Mouse (Mus musculus): ENCODE measurements at regions not wholly inside any gene's neighbourhood (a gene's known extent, or its start where the extent isn't known, plus 50 kb on each side); places are given as distances from the start of the nearest gene placed in this dataset.

DNA sequence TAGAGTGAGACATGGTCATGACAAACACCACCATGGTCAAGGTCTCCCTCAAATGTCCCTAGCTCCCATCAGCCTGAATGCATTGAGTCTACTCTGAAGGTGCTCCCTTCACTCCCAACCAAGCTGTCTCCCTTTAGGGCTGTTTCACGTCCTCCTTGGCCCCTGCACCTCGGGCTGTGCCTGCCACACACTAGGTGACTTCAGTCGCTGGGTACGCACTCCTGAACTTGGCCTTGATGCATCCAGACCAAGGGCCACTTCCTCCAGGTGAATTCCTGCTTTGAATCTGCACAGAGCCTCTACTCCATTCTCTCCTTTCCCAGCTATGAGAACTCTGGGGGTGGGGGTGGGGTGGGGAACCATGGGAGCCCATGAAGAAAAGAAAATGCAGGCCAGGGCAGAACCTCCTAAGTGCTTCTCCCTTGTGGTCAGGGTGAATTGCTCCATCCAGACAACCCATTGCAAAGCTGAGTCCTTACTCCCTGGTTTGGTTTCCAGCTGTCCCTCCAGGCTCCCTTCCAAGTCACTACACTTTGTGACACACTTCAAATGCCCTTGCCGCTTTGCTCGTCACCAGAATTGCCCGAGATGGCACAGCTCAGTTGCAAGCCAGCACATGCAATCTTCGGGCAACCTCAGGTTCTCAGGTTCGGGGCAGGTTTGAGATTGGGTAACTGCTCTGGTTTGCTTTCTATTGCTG is 65.3 kb upstream of the 1700021F07Rik start:
- no peak for DNase-seq

DNA sequence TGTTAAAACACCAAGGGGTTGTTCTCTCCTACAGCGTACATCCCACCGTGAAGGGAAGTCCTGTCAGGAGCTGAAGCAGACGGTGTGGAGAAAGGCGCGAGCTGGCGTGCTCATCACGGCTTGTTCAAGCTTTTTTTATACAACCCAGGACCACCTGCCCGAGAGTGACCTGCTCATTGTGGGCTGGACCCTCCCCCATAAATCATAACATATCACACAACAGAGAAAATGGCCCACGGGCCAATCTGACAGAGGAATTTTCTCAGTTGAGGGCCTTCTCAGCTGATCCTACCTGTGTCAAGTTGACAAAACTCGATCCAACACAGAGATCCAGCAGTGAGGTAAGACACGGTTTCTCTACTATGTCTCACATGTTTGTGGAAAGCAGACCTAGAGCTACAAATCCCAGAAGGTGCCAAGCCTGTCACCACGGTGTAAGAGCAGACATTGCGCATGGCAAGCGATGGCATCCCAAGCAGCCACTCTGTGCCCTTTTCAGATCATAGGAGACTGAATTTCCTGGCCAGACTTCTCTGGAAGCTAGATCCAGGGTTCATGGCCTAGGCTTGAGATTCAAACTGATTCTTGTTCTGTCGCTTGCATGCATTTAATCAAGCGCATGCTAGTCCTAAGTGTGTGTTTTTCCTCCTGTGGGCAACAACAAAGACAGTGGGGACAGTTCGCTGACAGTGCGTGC is 64.6 kb upstream of the 1700021F07Rik start:
- DNase-seq, result no peak

DNA sequence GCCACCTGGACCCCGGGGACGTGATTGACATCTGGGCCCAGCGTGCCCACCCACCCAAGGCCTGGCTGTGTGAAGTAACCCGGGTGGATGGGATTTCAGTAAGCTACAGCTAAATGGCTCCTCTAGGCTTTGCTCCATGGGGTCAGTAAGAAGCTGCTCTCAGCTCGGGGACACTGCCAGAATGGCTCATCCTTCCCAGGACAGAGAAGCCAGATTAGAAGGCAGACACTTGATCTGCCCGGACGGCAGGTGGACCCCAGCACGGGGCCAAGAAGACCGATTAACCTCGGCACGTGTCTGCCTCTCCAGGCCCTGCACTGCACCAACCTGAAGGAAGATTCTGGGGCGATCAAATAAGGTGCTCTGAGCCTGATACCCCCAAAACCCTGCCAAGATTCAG is 63.5 kb upstream of the 1700021F07Rik start:
- DNase-seq, result no peak

DNA sequence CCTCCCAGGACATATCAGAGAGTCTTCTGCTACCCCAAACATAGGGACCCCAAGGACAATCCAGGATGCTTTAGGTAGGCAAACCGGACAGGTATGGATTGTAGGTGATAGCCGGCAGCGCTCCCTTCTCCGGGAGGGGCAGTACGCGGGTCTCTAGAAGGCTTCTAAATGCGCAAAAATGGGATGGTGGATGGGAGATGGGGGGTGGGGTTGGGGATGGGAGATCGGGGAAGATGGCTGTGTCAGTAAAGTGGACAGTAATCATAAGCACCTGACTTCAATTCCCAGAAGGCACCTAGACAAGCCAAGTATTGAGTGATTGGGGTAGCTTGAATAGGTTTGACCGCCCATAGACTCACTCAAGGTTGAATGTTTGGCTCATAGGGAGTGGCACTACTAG is 59.1 kb upstream of the 1700021F07Rik start:
- no peak for DNase-seq

DNA sequence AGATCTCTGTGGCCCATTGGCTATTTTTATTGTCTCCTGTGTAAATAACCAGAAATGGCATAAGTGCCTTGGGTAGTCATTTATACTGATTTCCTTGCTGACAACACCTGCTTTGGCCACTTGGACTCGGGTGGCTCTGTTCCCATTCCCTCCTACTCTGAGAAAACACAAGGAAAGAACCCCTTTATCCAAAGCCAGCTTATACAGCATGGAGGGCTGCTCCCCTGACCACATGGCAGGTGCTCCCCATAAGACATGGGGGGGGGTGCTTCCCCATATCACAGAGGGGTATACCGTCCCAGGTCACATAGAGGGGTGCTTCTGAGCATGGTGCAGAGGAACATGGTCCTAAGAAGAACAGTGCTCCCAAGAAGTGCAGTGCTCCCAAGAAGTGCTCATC is 57.8 kb upstream of the 1700021F07Rik start:
- no peak for DNase-seq

DNA sequence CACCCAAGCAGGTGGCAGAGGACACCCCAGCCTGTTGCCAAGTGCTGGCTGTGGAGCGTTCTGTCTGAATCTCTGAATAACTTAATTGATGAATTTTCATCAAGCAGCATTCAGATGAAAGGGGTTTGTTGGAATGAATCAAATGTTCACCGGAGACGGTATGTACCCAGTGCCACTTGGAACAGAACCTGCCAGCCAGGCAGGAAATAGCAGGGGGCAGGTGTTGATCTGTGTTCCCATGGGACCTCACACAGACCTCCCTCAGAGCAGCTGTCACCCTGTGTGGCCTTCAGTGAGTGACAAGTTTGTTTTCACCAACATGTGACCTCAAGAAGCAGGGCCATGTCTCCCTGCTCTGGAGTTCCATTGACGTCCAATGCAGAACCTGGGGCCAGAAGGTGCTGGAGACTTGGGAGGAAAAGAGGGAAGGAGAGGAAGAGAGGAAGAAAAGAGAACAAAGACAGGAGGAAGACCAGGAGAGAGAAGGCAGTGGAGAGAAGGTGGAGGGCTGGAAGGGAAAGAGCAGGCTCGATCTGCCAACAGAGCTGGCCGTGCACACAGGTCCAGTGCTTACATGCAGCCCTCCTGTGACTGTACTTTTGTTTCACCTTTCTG is 57.3 kb upstream of the 1700021F07Rik start:
- no peak for DNase-seq

DNA sequence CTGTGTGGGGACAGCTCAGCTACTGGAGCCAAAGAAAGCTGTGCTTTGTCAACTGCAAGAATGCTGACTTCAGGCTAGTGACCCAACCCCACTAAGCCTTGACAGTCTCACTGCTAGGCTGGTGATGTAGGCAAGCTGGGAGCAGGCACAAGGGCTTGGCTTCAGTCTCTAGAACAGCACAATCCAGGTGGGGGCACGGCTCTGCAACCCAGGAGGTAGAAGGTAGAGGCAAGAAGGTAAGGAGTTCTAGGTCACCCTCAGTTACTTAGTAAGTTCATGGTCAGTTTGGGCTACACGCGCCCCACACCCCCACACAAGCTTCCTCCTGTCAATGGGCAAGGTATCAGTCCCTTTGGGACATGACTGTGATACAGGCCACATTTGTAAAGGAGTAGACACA is 54.2 kb upstream of the 1700021F07Rik start:
- no peak for DNase-seq

DNA sequence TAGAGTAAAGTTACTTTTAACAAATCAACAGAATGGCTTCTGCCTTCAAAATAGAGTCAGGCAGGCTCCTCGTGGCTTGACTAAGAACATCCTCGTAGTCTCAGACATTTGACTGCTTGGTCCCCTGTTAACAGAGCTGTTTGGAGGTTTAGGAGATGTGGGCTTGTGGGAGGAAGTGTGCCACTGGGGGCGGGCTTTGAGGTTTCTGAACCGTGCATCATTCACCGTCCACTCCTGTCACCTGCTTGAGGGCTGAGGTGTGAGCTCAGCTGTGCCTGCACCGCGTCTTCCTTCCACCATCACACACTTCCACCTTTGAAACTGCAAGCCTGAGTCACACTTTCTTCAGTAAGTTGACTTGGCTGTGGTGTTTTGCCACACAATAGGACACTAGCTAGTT is 52.6 kb upstream of the 1700021F07Rik start:
- no peak for DNase-seq

Measured in cerebellum, postnatal 36 days (tissue).